Mouse (Mus musculus): ENCODE results near the gene Gjb3.

GRCm38 (mm10) chr4:127352594-127352993 is 21.9 kb upstream of the Gjb3 start:
- no peak for TF ChIP-seq CTCF (IDR thresholded peaks at IDR 0.05; ENCODE audit: control insufficient read depth, insufficient read depth, insufficient replicate concordance, low read depth, low read length)
- no peak for TF ChIP-seq POLR2A (IDR thresholded peaks at IDR 0.05; ENCODE audit: control insufficient read depth, low read depth, low read length)
